Mouse (Mus musculus): Measurements from ENCODE around the gene Ube2k. TPM values are rescaled to one million over a fixed set of nuclear protein-coding genes. Genes with fewer than 3 reads are reported as not detected.

The Ube2k gene
- polyA plus RNA-seq, 1 experiment from 2014 or later: 159 TPM

- Histone ChIP-seq H3K27me3 (ENCODE audit: control insufficient read depth, insufficient read depth, low read length) (no peaks in the 10 kb centered on the region), H3K9ac (no peak overlapping the region), H3K27ac (no peak overlapping the region), H3K4me2 (replicated peaks) (peak overlapping the region; percentile 32), H3K9me3 (ENCODE audit: control insufficient read depth, low read length) (no peaks in the 10 kb centered on the region), H3K4me1 (replicated peaks; ENCODE audit: control insufficient read depth, insufficient read depth, low read length) (no peaks in the 10 kb centered on the region), H3K36me3 (replicated peaks; ENCODE audit: control insufficient read depth, insufficient read depth) (no peaks in the 10 kb centered on the region), H3K4me3 (replicated peaks; ENCODE audit: low read length) (no peak overlapping the region)
- WGBS: 12% methylated on average over 8 of the region's 8 CpGs
- DNase-seq (ENCODE audit: low spot score) (no peak), ATAC-seq (ENCODE audit: low FRiP score) (no peak)
Observed at GRCm38 (mm10) chr5:65505786-65506185, 31.2 kb upstream of the Ube2k start.

- no peak overlapping the region for H3K27ac ChIP-seq
- DNase-seq (ENCODE audit: low spot score) (no peak), ATAC-seq (ENCODE audit: low FRiP score) (no peak)
- H3K36me3 ChIP-seq (replicated peaks; ENCODE audit: control insufficient read depth, insufficient read depth): no peaks in the 10 kb centered on the region
- no peak overlapping the region for H3K9ac ChIP-seq
- no peaks in the 10 kb centered on the region for H3K4me1 ChIP-seq (replicated peaks; ENCODE audit: control insufficient read depth, insufficient read depth, low read length)
- no peaks in the 10 kb centered on the region for H3K9me3 ChIP-seq (ENCODE audit: control insufficient read depth, low read length)
- H3K4me3 ChIP-seq (replicated peaks; ENCODE audit: low read length): no peak overlapping the region
- no peaks in the 10 kb centered on the region for H3K27me3 ChIP-seq (ENCODE audit: control insufficient read depth, insufficient read depth, low read length)
- no peak overlapping the region for H3K4me2 ChIP-seq (replicated peaks)
- 85% methylated on average over 8 of the region's 8 CpGs for WGBS
Observed at GRCm38 (mm10) chr5:65508395-65508794, 28.6 kb upstream of the Ube2k start.

- no peaks in the 10 kb centered on the region for H3K9me3 ChIP-seq (ENCODE audit: control insufficient read depth, low read length)
- DNase-seq (ENCODE audit: low spot score) (no peak), ATAC-seq (ENCODE audit: low FRiP score) (no peak)
- H3K27ac ChIP-seq: no peak overlapping the region
- WGBS: 81% methylated on average over 3 of the region's 3 CpGs
- no peak overlapping the region for H3K9ac ChIP-seq
- no peaks in the 10 kb centered on the region for H3K4me1 ChIP-seq (replicated peaks; ENCODE audit: control insufficient read depth, insufficient read depth, low read length)
- no peaks in the 10 kb centered on the region for H3K27me3 ChIP-seq (ENCODE audit: control insufficient read depth, insufficient read depth, low read length)
- no peaks in the 10 kb centered on the region for H3K36me3 ChIP-seq (replicated peaks; ENCODE audit: control insufficient read depth, insufficient read depth)
- H3K4me2 ChIP-seq (replicated peaks): no peak overlapping the region
- no peak overlapping the region for H3K4me3 ChIP-seq (replicated peaks; ENCODE audit: low read length)
Observed at GRCm38 (mm10) chr5:65513506-65513905, 23.5 kb upstream of the Ube2k start.

GRCm38 (mm10) chr5:65514635-65515278 lies 22.3 kb upstream of the Ube2k start:
- Histone ChIP-seq H3K36me3 (replicated peaks; ENCODE audit: control insufficient read depth, insufficient read depth) (no peaks in the 10 kb centered on the region), H3K4me3 (replicated peaks; ENCODE audit: low read length) (no peak overlapping the region), H3K9ac (no peak overlapping the region), H3K4me1 (replicated peaks; ENCODE audit: control insufficient read depth, insufficient read depth, low read length) (no peaks in the 10 kb centered on the region), H3K9me3 (ENCODE audit: control insufficient read depth, low read length) (no peaks in the 10 kb centered on the region), H3K27ac (no peak overlapping the region), H3K4me2 (replicated peaks) (no peak overlapping the region), H3K27me3 (ENCODE audit: control insufficient read depth, insufficient read depth, low read length) (no peaks in the 10 kb centered on the region)
- no peak for DNase-seq (ENCODE audit: low spot score)
- no peak for ATAC-seq (ENCODE audit: low FRiP score)
- WGBS: 69% methylated on average over 5 of the region's 5 CpGs

GRCm38 (mm10) chr5:65521803-65522202 lies 15.2 kb upstream of the Ube2k start:
- Histone ChIP-seq H3K9ac (no peak overlapping the region), H3K27ac (no peak overlapping the region), H3K4me3 (replicated peaks; ENCODE audit: low read length) (no peak overlapping the region), H3K27me3 (ENCODE audit: control insufficient read depth, insufficient read depth, low read length) (no peaks in the 10 kb centered on the region), H3K4me2 (replicated peaks) (no peak overlapping the region), H3K9me3 (ENCODE audit: control insufficient read depth, low read length) (no peaks in the 10 kb centered on the region), H3K4me1 (replicated peaks; ENCODE audit: control insufficient read depth, insufficient read depth, low read length) (no peaks in the 10 kb centered on the region), H3K36me3 (replicated peaks; ENCODE audit: control insufficient read depth, insufficient read depth) (no peaks in the 10 kb centered on the region)
- 91% methylated on average over 1 of the region's 1 CpGs for WGBS
- DNase-seq (ENCODE audit: low spot score): no peak
- no peak for ATAC-seq (ENCODE audit: low FRiP score)

GRCm38 (mm10) chr5:65524831-65525230 lies 12.2 kb upstream of the Ube2k start:
- ATAC-seq (ENCODE audit: low FRiP score) (no peak), DNase-seq (ENCODE audit: low spot score) (no peak)
- Histone ChIP-seq H3K4me3 (replicated peaks; ENCODE audit: low read length) (no peak overlapping the region), H3K36me3 (replicated peaks; ENCODE audit: control insufficient read depth, insufficient read depth) (no peaks in the 10 kb centered on the region), H3K4me2 (replicated peaks) (no peak overlapping the region), H3K9ac (no peak overlapping the region), H3K4me1 (replicated peaks; ENCODE audit: control insufficient read depth, insufficient read depth, low read length) (no peaks in the 10 kb centered on the region), H3K27me3 (ENCODE audit: control insufficient read depth, insufficient read depth, low read length) (no peaks in the 10 kb centered on the region), H3K9me3 (ENCODE audit: control insufficient read depth, low read length) (no peaks in the 10 kb centered on the region), H3K27ac (no peak overlapping the region)
- 76% methylated on average over 4 of the region's 4 CpGs for WGBS

- no peaks in the 10 kb centered on the region for H3K4me1 ChIP-seq (replicated peaks; ENCODE audit: control insufficient read depth, insufficient read depth, low read length)
- no peak for ATAC-seq (ENCODE audit: low FRiP score)
- no peaks in the 10 kb centered on the region for H3K27me3 ChIP-seq (ENCODE audit: control insufficient read depth, insufficient read depth, low read length)
- H3K4me2 ChIP-seq (replicated peaks): no peak overlapping the region
- DNase-seq (ENCODE audit: low spot score): no peak
- no peak overlapping the region for H3K27ac ChIP-seq
- WGBS: 10% methylated on average over 8 of the region's 8 CpGs
- no peaks in the 10 kb centered on the region for H3K9me3 ChIP-seq (ENCODE audit: control insufficient read depth, low read length)
- no peak overlapping the region for H3K4me3 ChIP-seq (replicated peaks; ENCODE audit: low read length)
- no peak overlapping the region for H3K9ac ChIP-seq
- no peaks in the 10 kb centered on the region for H3K36me3 ChIP-seq (replicated peaks; ENCODE audit: control insufficient read depth, insufficient read depth)
Observed at GRCm38 (mm10) chr5:65525674-65526443, 11.2 kb upstream of the Ube2k start.

GRCm38 (mm10) chr5:65531283-65531682 lies 5.8 kb upstream of the Ube2k start:
- no peak for DNase-seq (ENCODE audit: low spot score)
- H3K9ac ChIP-seq: no peak overlapping the region
- H3K36me3 ChIP-seq (replicated peaks; ENCODE audit: control insufficient read depth, insufficient read depth): no peaks in the 10 kb centered on the region
- 60% methylated on average over 3 of the region's 3 CpGs for WGBS
- H3K4me1 ChIP-seq (replicated peaks; ENCODE audit: control insufficient read depth, insufficient read depth, low read length): 0 out of 2 replicates have a peak, but pooled peaks cover 3% of the 10 kb centered on the region
- H3K27ac ChIP-seq: no peak overlapping the region
- no peaks in the 10 kb centered on the region for H3K9me3 ChIP-seq (ENCODE audit: control insufficient read depth, low read length)
- no peak overlapping the region for H3K4me3 ChIP-seq (replicated peaks; ENCODE audit: low read length)
- H3K27me3 ChIP-seq (ENCODE audit: control insufficient read depth, insufficient read depth, low read length): no peaks in the 10 kb centered on the region
- ATAC-seq (ENCODE audit: low FRiP score): no peak
- no peak overlapping the region for H3K4me2 ChIP-seq (replicated peaks)

- H3K9ac ChIP-seq: no peak overlapping the region
- DNase-seq (ENCODE audit: low spot score) (no peak), ATAC-seq (ENCODE audit: low FRiP score) (no peak)
- no peak overlapping the region for H3K4me3 ChIP-seq (replicated peaks; ENCODE audit: low read length)
- no peaks in the 10 kb centered on the region for H3K36me3 ChIP-seq (replicated peaks; ENCODE audit: control insufficient read depth, insufficient read depth)
- H3K27me3 ChIP-seq (ENCODE audit: control insufficient read depth, insufficient read depth, low read length): no peaks in the 10 kb centered on the region
- no peak overlapping the region for H3K27ac ChIP-seq
- 65% methylated on average over 4 of the region's 4 CpGs for WGBS
- no peak overlapping the region for H3K4me2 ChIP-seq (replicated peaks)
- H3K4me1 ChIP-seq (replicated peaks; ENCODE audit: control insufficient read depth, insufficient read depth, low read length): peaks cover 14% of the 10 kb centered on the region
- H3K9me3 ChIP-seq (ENCODE audit: control insufficient read depth, low read length): no peaks in the 10 kb centered on the region
Observed at GRCm38 (mm10) chr5:65534496-65534895, 2.5 kb upstream of the Ube2k start.

Measured in hindbrain, embryonic 14.5 days (tissue).